Mouse (Mus musculus) left cerebral cortex, postnatal 4 days (tissue): Measurements from ENCODE around the gene Lrp5. TPM values are rescaled to one million over a fixed set of nuclear protein-coding genes. Genes with fewer than 3 reads are reported as not detected.
"Not testable (repeated sequence)": the region's sequence is repeated elsewhere in the genome, so short reads cannot be mapped to it uniquely, and the experiment has no call there.

ENCODE experiments used
- DNase-seq: peaks from one replicate; pipeline ENCODE4 v3.0.0-alpha.2; 2022
- intact Hi-C: fragments of 180-260 bp; cut with DNase I; formaldehyde crosslinking; loops from one replicate; pipeline ENCODE4 v1.15.1; 2025
- total RNA-seq, 2 experiments: library from RNA; stranded (reverse); gene quantifications; 2 replicates each; pipeline ENCODE4 v1.2.3; 2021

The Lrp5 gene
- total RNA-seq, 2 experiments from 2014 or later: 11.9 to 13.2 TPM

- no peak for DNase-seq
- intact Hi-C loops: loop anchor here (5.0 kb wide), 1 partner anchor 59 kb away; no protein-coding TSS in a partner anchor
Measured at GRCm38 (mm10) chr19:3623294-3623693, 63.1 kb downstream of the Lrp5 start.

GRCm38 (mm10) chr19:3620871-3621270 is 65.5 kb downstream of the Lrp5 start:
- intact Hi-C loops: loop anchor here (5.0 kb wide), 1 partner anchor 61 kb away; no protein-coding TSS in a partner anchor
- peak; percentile 48 for DNase-seq

- no peak for DNase-seq
- intact Hi-C loops: no loop called here
Measured at GRCm38 (mm10) chr19:3619359-3619758, 67.0 kb downstream of the Lrp5 start.

- no peak for DNase-seq
- intact Hi-C loops: no loop called here
Measured at GRCm38 (mm10) chr19:3613991-3614390, 72.4 kb downstream of the Lrp5 start.

- DNase-seq: no peak
- intact Hi-C loops: no loop called here
Measured at GRCm38 (mm10) chr19:3612534-3613273, 73.7 kb downstream of the Lrp5 start.

GRCm38 (mm10) chr19:3611730-3612129 is 74.6 kb downstream of the Lrp5 start:
- DNase-seq: no peak
- intact Hi-C loops: no loop called here

- DNase-seq: peak; percentile 59
- intact Hi-C loops: no loop called here
Measured at GRCm38 (mm10) chr19:3610886-3611285, 75.5 kb downstream of the Lrp5 start.

- DNase-seq: no peak
- intact Hi-C loops: no loop called here
Measured at GRCm38 (mm10) chr19:3609826-3610225, 76.5 kb downstream of the Lrp5 start.

GRCm38 (mm10) chr19:3594316-3594715 is 92.0 kb downstream of the Lrp5 start:
- DNase-seq: no peak
- intact Hi-C loops: no loop called here

- intact Hi-C loops: no loop called here
- no peak for DNase-seq
Measured at GRCm38 (mm10) chr19:3593379-3594055, 92.8 kb downstream of the Lrp5 start.

GRCm38 (mm10) chr19:3589968-3590367 is 96.4 kb downstream of the Lrp5 start:
- intact Hi-C loops: loop anchor here (10.0 kb wide), 1 partner anchor 115 kb away; the partner anchor contains the start of gene 1810055G02Rik
- DNase-seq: no peak

- no peak for DNase-seq
- intact Hi-C loops: loop anchor here (10.0 kb wide), 1 partner anchor 115 kb away; the partner anchor contains the start of gene 1810055G02Rik
Measured at GRCm38 (mm10) chr19:3589547-3589946, 96.8 kb downstream of the Lrp5 start.

GRCm38 (mm10) chr19:3587729-3588128 is 98.6 kb downstream of the Lrp5 start:
- not testable (repeated sequence) for DNase-seq
- intact Hi-C loops: loop anchor here (10.0 kb wide), 1 partner anchor 117 kb away; the partner anchor contains the start of gene 1810055G02Rik

GRCm38 (mm10) chr19:3586540-3586939 is 99.8 kb downstream of the Lrp5 start:
- DNase-seq: peak; percentile 60
- intact Hi-C loops: loop anchor here (10.0 kb wide), 1 partner anchor 118 kb away; the partner anchor contains the start of gene 1810055G02Rik

- intact Hi-C loops: loop anchor here (10.0 kb wide), 1 partner anchor 119 kb away; the partner anchor contains the start of gene 1810055G02Rik
Measured at GRCm38 (mm10) chr19:3586026-3586425, 100.3 kb downstream of the Lrp5 start.

GRCm38 (mm10) chr19:3581326-3581725 is 105.0 kb downstream of the Lrp5 start:
- peak; percentile 66 for DNase-seq
- intact Hi-C loops: loop anchor here (10.0 kb wide), 1 partner anchor 123 kb away; the partner anchor contains the start of gene 1810055G02Rik

More at GRCm38 (mm10) chr19:3586026-3586425, 100.3 kb downstream of the Lrp5 start:
- DNase-seq: no peak

- intact Hi-C loops: no loop called here
- DNase-seq: no peak
Measured at GRCm38 (mm10) chr19:3577911-3578290, 108.5 kb downstream of the Lrp5 start.

- DNase-seq: no peak
- intact Hi-C loops: no loop called here
Measured at GRCm38 (mm10) chr19:3577265-3577910, 109.0 kb downstream of the Lrp5 start.

GRCm38 (mm10) chr19:3576451-3577264 is 109.7 kb downstream of the Lrp5 start:
- no peak for DNase-seq
- intact Hi-C loops: no loop called here
